Mouse (Mus musculus) stomach, embryonic 15.5 days (tissue): ENCODE data around the gene Bsg. TPM values are rescaled to one million over a fixed set of nuclear protein-coding genes. Genes with fewer than 3 reads are reported as not detected.
A peak's percentile ranks its signal among the peaks of the same experiment; 100 is the strongest.

ENCODE experiments used
- ATAC-seq: fragments of 200-750 bp; cut with Nextera tagmentation; 2 replicates; pipeline ENCODE4 v1.8.0; 2017; ENCODE audit warnings: low read depth, moderate number of reproducible peaks, moderate TSS enrichment; ENCODE audit not compliant: insufficient read depth, low FRiP score
- H3K27ac ChIP-seq: fragments of 300-500 bp; sonication (generic); 2 replicates; pipeline ENCODE4 v1.5.1; 2015; ENCODE audit warnings: mild to moderate bottlenecking, inconsistent platforms
- H3K27me3 ChIP-seq: fragments of 300-500 bp; sonication (generic); replicated peaks from 2 replicates; pipeline ENCODE4 v1.6.1; 2015; ENCODE audit warnings: inconsistent platforms
- H3K36me3 ChIP-seq: fragments of 300-500 bp; sonication (generic); 2 replicates; pipeline ENCODE4 v1.6.1; 2015; ENCODE audit warnings: inconsistent platforms
- H3K4me1 ChIP-seq: fragments of 300-500 bp; sonication (generic); 2 replicates; pipeline ENCODE4 v1.6.1; 2015; ENCODE audit warnings: inconsistent platforms
- H3K4me2 ChIP-seq: fragments of 300-500 bp; sonication (generic); 2 replicates; pipeline ENCODE4 v1.6.1; 2015; ENCODE audit warnings: mild to moderate bottlenecking, inconsistent platforms
- H3K4me3 ChIP-seq: fragments of 300-500 bp; sonication (generic); replicated peaks from 2 replicates; pipeline ENCODE4 v1.5.1; 2015; ENCODE audit warnings: inconsistent platforms
- H3K9ac ChIP-seq: fragments of 300-500 bp; sonication (generic); 2 replicates; pipeline ENCODE4 v1.6.1; 2015; ENCODE audit warnings: inconsistent platforms
- H3K9me3 ChIP-seq: fragments of 300-500 bp; sonication (generic); 2 replicates; pipeline ENCODE4 v1.6.1; 2016; ENCODE audit warnings: inconsistent platforms
- WGBS: fragments of 180-500 bp; shearing (Covaris S2); methylation state at CpG from one replicate; pipeline ENCODE4 v1.1.7; 2015; 5-methylcytosine and 5-hydroxymethylcytosine counted together
- polyA plus RNA-seq: library from polyadenylated mRNA; unstranded; fragments of >200 nt; fragmentation: Nextera tagmentation; extraction: Ambion mirVana; gene quantifications from 2 replicates; pipeline ENCODE4 v1.2.1, GENCODE M21; 2015

Gene Bsg
- 1,050 and 1,128 TPM in 2 replicates for polyA plus RNA-seq

DNA sequence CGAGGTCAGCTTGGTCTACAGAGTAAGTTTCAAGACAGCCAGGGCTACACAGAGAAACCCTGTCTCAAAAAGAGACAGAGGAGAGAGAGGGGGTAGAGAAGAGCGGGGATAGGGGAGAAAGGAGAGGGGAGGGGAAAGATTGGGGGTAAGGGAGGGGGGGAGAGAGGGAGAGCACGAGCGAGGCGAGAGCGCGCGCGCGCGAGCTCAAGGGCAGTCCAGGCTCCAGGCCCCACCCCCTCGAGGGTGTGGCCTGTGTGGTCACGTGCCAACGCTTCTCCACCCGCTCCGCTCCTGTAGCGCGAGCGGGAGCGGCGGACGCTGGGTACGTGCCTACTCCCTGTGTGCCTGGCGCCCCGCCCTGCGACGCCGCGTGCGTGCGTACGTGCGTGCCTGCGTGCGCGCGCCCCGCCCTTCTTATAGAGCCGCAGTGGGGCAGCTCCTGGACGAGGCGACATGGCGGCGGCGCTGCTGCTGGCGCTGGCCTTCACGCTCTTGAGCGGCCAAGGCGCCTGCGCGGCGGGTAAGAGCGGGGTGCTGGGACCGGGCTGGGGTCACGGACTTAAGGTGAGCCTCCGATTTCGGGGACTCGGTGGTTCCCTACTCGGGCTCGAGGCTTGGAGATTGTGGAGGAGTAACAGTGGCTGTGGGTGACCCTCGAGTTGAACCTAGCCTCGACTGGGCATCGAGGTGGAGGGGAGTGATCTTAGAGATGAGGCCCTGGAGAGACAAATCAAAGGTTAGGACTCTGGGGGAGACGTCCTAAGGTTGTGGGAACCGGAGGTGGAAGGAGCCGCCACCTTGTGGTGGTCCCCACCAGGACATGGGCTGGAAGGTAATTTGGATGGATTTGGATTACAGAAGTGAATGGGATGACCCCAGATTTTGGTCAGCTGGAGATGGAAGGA, at the start of gene Bsg:
TSS of gene Bsg (plus strand) at position 427 of the 905 bp plus-strand sequence.
- Histone ChIP-seq H3K27me3 (no peaks in the 10 kb centered on the region), H3K27ac (peak within 1 kb of the TSS; percentile 81), H3K4me1 (peaks cover 48% of the 10 kb centered on the region), H3K36me3 (peaks cover 9% of the 10 kb centered on the region), H3K4me2 (peak within 1 kb of the TSS; percentile 83), H3K9me3 (no peaks in the 10 kb centered on the region), H3K4me3 (peak within 1 kb of the TSS; percentile 71), H3K9ac (peak within 1 kb of the TSS; percentile 88)
- ATAC-seq: peak; percentile 94
- under 1% methylated on average over 65 of the region's 65 CpGs for WGBS

- H3K36me3 ChIP-seq: no peaks in the 10 kb centered on the region
- H3K27me3 ChIP-seq: peaks cover 8% of the 10 kb centered on the region; the same call in 1 of the 2 replicates
- no peak for ATAC-seq
- H3K9me3 ChIP-seq: no peaks in the 10 kb centered on the region
- H3K27ac ChIP-seq: no peak overlapping the region
- 40% methylated on average over 1 of the region's 1 CpGs for WGBS
- no peak overlapping the region for H3K4me2 ChIP-seq
- no peak overlapping the region for H3K9ac ChIP-seq
- no peak overlapping the region for H3K4me3 ChIP-seq
- H3K4me1 ChIP-seq: no peaks in the 10 kb centered on the region
Observed at GRCm38 (mm10) chr10:79654946-79655395, 49.3 kb upstream of the Bsg start.

GRCm38 (mm10) chr10:79658829-79659228, 45.5 kb upstream of the Bsg start:
- WGBS: 20% methylated on average over 4 of the region's 4 CpGs
- Histone ChIP-seq H3K9me3 (no peaks in the 10 kb centered on the region), H3K27ac (no peak overlapping the region), H3K4me3 (no peak overlapping the region), H3K36me3 (no peaks in the 10 kb centered on the region), H3K27me3 (no peaks in the 10 kb centered on the region), H3K4me2 (no peak overlapping the region), H3K4me1 (no peaks in the 10 kb centered on the region), H3K9ac (no peak overlapping the region)
- no peak for ATAC-seq

- 83% methylated on average over 2 of the region's 2 CpGs for WGBS
- Histone ChIP-seq H3K4me1 (0 out of 2 replicates have a peak, but pooled peaks cover 4% of the 10 kb centered on the region), H3K27me3 (no peaks in the 10 kb centered on the region), H3K36me3 (no peaks in the 10 kb centered on the region), H3K4me3 (no peak overlapping the region), H3K4me2 (no peak overlapping the region), H3K27ac (no peak overlapping the region), H3K9me3 (no peaks in the 10 kb centered on the region), H3K9ac (no peak overlapping the region)
- no peak for ATAC-seq
Observed at GRCm38 (mm10) chr10:79660298-79660697, 44.0 kb upstream of the Bsg start.

GRCm38 (mm10) chr10:79661861-79662260, 42.4 kb upstream of the Bsg start:
- no peak for ATAC-seq
- Histone ChIP-seq H3K9ac (no peak overlapping the region), H3K4me3 (no peak overlapping the region), H3K4me1 (0 out of 2 replicates have a peak, but pooled peaks cover 4% of the 10 kb centered on the region), H3K27me3 (no peaks in the 10 kb centered on the region), H3K36me3 (no peaks in the 10 kb centered on the region), H3K9me3 (no peaks in the 10 kb centered on the region), H3K27ac (no peak overlapping the region), H3K4me2 (no peak overlapping the region)
- 39% methylated on average over 3 of the region's 3 CpGs for WGBS

GRCm38 (mm10) chr10:79664131-79664665, 40.1 kb upstream of the Bsg start, which contains the start of gene Madcam1:
TSS of gene Madcam1 (plus strand) at chr10:79664559.
- Histone ChIP-seq H3K9ac (no peak within 1 kb of the TSS), H3K27ac (no peak within 1 kb of the TSS), H3K4me3 (peak within 1 kb of the TSS; percentile 13; the same call in 1 of the 2 replicates), H3K4me1 (0 out of 2 replicates have a peak, but pooled peaks cover 4% of the 10 kb centered on the region), H3K4me2 (peak within 1 kb of the TSS; percentile 8), H3K9me3 (no peaks in the 10 kb centered on the region), H3K27me3 (no peaks in the 10 kb centered on the region), H3K36me3 (no peaks in the 10 kb centered on the region)
- 12% methylated on average over 13 of the region's 13 CpGs for WGBS
- ATAC-seq: no peak

DNA sequence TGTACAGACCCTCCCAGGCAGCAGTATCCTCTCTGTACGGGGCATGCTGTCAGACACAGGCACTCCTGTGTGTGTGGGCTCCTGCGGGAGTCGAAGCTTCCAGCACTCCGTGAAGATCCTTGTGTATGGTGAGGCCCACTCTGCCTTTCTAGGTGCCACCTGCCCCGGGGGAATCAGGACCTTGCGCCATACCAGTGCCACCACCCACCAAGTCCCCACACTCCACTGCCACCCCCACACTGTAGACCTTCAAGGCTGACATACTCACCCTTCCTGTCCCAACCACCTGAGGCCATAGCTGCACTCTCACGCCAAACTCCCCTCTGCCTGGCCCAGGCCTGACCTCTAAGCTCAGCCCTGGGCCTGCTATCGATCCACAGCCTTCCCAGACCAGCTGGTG, 39.2 kb upstream of the Bsg start:
- Histone ChIP-seq H3K4me3 (peak overlapping the region; percentile 13; the same call in 1 of the 2 replicates), H3K27ac (no peak overlapping the region), H3K4me2 (peak overlapping the region; percentile 8; the same call in 1 of the 2 replicates), H3K4me1 (peaks cover 5% of the 10 kb centered on the region), H3K27me3 (no peaks in the 10 kb centered on the region), H3K9me3 (no peaks in the 10 kb centered on the region), H3K36me3 (no peaks in the 10 kb centered on the region), H3K9ac (no peak overlapping the region)
- 77% methylated on average over 8 of the region's 8 CpGs for WGBS
- peak; percentile 11; the same call in 1 of the 2 replicates for ATAC-seq

DNA sequence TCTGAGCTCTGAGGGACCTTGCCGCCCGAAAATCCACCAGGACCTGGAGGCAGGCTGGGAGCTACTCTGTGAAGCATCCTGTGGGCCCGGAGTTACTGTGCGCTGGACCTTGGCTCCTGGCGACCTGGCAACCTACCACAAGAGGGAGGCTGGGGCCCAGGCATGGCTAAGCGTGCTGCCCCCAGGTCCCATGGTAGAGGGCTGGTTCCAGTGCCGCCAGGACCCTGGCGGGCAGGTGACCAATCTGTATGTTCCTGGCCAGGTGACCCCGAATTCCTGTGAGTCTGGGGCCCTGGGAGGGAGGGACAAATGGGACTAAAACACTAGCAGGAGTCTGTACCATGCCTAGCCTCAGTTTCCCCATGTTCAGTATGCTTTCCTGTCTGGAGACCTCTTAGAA, 37.8 kb upstream of the Bsg start:
- Histone ChIP-seq H3K9me3 (no peaks in the 10 kb centered on the region), H3K4me2 (no peak overlapping the region), H3K27me3 (no peaks in the 10 kb centered on the region), H3K4me1 (peaks cover 11% of the 10 kb centered on the region), H3K4me3 (no peak overlapping the region), H3K9ac (no peak overlapping the region), H3K27ac (no peak overlapping the region), H3K36me3 (no peaks in the 10 kb centered on the region)
- no peak for ATAC-seq
- 63% methylated on average over 9 of the region's 9 CpGs for WGBS

GRCm38 (mm10) chr10:79668076-79668475, 36.2 kb upstream of the Bsg start:
- no peak overlapping the region for H3K27ac ChIP-seq
- H3K36me3 ChIP-seq: no peaks in the 10 kb centered on the region
- H3K27me3 ChIP-seq: no peaks in the 10 kb centered on the region
- ATAC-seq: no peak
- no peak overlapping the region for H3K9ac ChIP-seq
- H3K9me3 ChIP-seq: no peaks in the 10 kb centered on the region
- no peak overlapping the region for H3K4me3 ChIP-seq
- 78% methylated on average over 5 of the region's 5 CpGs for WGBS
- H3K4me1 ChIP-seq: peaks cover 11% of the 10 kb centered on the region
- H3K4me2 ChIP-seq: no peak overlapping the region

GRCm38 (mm10) chr10:79668771-79669575, 35.3 kb upstream of the Bsg start, which contains the start of gene Tpgs1:
TSS of gene Tpgs1 (plus strand) at chr10:79669369.
- peak; percentile 64 for ATAC-seq
- Histone ChIP-seq H3K27me3 (no peaks in the 10 kb centered on the region), H3K36me3 (peaks cover 6% of the 10 kb centered on the region; the same call in 1 of the 2 replicates), H3K9me3 (no peaks in the 10 kb centered on the region), H3K27ac (peak within 1 kb of the TSS; percentile 94), H3K4me1 (peaks cover 15% of the 10 kb centered on the region), H3K4me3 (peak within 1 kb of the TSS; percentile 100), H3K4me2 (peak within 1 kb of the TSS; percentile 89), H3K9ac (peak within 1 kb of the TSS; percentile 92)
- WGBS: under 1% methylated on average over 45 of the region's 45 CpGs

- Histone ChIP-seq H3K27me3 (no peaks in the 10 kb centered on the region), H3K4me3 (peak overlapping the region; percentile 100), H3K4me1 (peaks cover 11% of the 10 kb centered on the region), H3K9ac (peak overlapping the region; percentile 92), H3K4me2 (peak overlapping the region; percentile 89), H3K36me3 (peaks cover 6% of the 10 kb centered on the region; the same call in 1 of the 2 replicates), H3K9me3 (no peaks in the 10 kb centered on the region), H3K27ac (peak overlapping the region; percentile 94)
- under 1% methylated on average over 47 of the region's 47 CpGs for WGBS
- ATAC-seq: peak; percentile 33; the same call in 1 of the 2 replicates
Observed at GRCm38 (mm10) chr10:79669576-79670057, 34.7 kb upstream of the Bsg start.
